Mouse (Mus musculus) gastrocnemius, postnatal 4 days (tissue): Measurements from ENCODE around the gene Abhd8. TPM values are rescaled to one million over a fixed set of nuclear protein-coding genes. Genes with fewer than 3 reads are reported as not detected.

ENCODE experiments used
- DNase-seq, 2 experiments: peaks; one replicate each; pipeline ENCODE4 v3.0.0; 2021 to 2022; ENCODE audit warnings: low spot score in 2 of 2, mixed read lengths in 2 of 2
- total RNA-seq, 2 experiments: library from RNA; stranded (reverse); gene quantifications; 2 replicates each; pipeline ENCODE4 v1.2.3; 2021

The Abhd8 gene
- total RNA-seq, 2 experiments from 2014 or later = 47.1 to 47.3 TPM

GRCm38 (mm10) chr8:71483932-71484331 lies 20.5 kb upstream of the Abhd8 start:
- no peak for DNase-seq

GRCm38 (mm10) chr8:71478943-71479342 lies 15.5 kb upstream of the Abhd8 start:
- no peak for DNase-seq

GRCm38 (mm10) chr8:71477196-71477845 lies 13.9 kb upstream of the Abhd8 start:
- DNase-seq = no peak

GRCm38 (mm10) chr8:71476099-71476940 lies 12.9 kb upstream of the Abhd8 start:
- peak; percentile 82 to 90 for DNase-seq

- no peak for DNase-seq
Measured at GRCm38 (mm10) chr8:71475702-71476075, 12.2 kb upstream of the Abhd8 start.

GRCm38 (mm10) chr8:71474785-71475701 lies 11.6 kb upstream of the Abhd8 start:
- no peak for DNase-seq

- no peak for DNase-seq
Measured at GRCm38 (mm10) chr8:71474344-71474743, 10.9 kb upstream of the Abhd8 start.

- no peak for DNase-seq
Measured at GRCm38 (mm10) chr8:71472601-71473386, 9.3 kb upstream of the Abhd8 start.

- no peak for DNase-seq
Measured at GRCm38 (mm10) chr8:71471861-71472260, 8.4 kb upstream of the Abhd8 start.

GRCm38 (mm10) chr8:71470913-71471255 lies 7.4 kb upstream of the Abhd8 start:
- DNase-seq = no peak

GRCm38 (mm10) chr8:71470146-71470912 lies 6.9 kb upstream of the Abhd8 start:
- no peak for DNase-seq

- peak in 1 of 2 experiments; percentile 66 for DNase-seq
Measured at GRCm38 (mm10) chr8:71469411-71469810, 6.0 kb upstream of the Abhd8 start.

- peak; percentile 89 to 96 for DNase-seq
Measured at GRCm38 (mm10) chr8:71468916-71469315, 5.5 kb upstream of the Abhd8 start, which contains the start of gene Dda1. Dda1 (plus strand) TSS chr8:71469199.

- no peak for DNase-seq
Measured at GRCm38 (mm10) chr8:71468001-71468400, 4.5 kb upstream of the Abhd8 start.

GRCm38 (mm10) chr8:71467201-71467600 lies 3.7 kb upstream of the Abhd8 start:
- no peak for DNase-seq

GRCm38 (mm10) chr8:71466198-71466597 lies 2.7 kb upstream of the Abhd8 start:
- no peak for DNase-seq

GRCm38 (mm10) chr8:71465733-71466132 lies 2.3 kb upstream of the Abhd8 start:
- no peak for DNase-seq

- DNase-seq = peak; percentile 87 to 95
Measured at GRCm38 (mm10) chr8:71464513-71465500, 1.4 kb upstream of the Abhd8 start, which contains the start of gene Mrpl34. Mrpl34 (plus strand) TSS chr8:71464959.

GRCm38 (mm10) chr8:71462786-71463185 lies 669 bp downstream of the Abhd8 start:
- DNase-seq = no peak
